Mouse (Mus musculus): ENCODE measurements around the gene Cit.

DNA sequence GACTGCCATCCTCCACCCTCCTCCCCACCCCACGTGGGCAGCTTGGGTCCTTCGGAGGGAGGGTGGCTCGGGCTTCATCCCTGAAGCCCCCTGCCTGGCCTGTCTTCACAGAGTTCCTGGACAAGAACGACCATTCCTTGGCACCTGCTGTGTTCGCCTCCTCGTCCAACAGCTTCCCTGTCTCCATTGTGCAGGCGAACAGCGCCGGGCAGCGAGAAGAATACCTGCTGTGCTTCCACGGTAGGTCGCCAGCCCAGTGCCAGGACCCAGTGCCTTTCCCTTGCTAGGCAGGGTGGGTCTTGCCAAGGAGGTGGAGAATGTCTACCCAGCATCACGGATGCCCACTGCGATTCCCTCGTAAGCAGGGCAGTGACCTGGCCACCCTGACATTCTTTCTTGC lies 149.0 kb downstream of the Cit start:
- TF ChIP-seq JUND (IDR thresholded peaks at IDR 0.05; ENCODE audit: low read depth, low read length) = no peak
- TF ChIP-seq SIN3A (IDR thresholded peaks at IDR 0.05; ENCODE audit: low read length) = no peak

All from MEL (cell line).